Mouse (Mus musculus) small intestine, adult 2 months (tissue): ENCODE data around the gene Rab3gap1.

Experiments
- CTCF ChIP-seq: fragments of 200-500 bp; IDR thresholded peaks from 2 replicates; pipeline ENCODE4 v1.5.1; 2012; ENCODE audit warnings: low read depth, mild to moderate bottlenecking, control low read depth, inconsistent platforms, low read length, moderate library complexity, mixed read lengths; ENCODE audit not compliant: insufficient replicate concordance, insufficient read length; ENCODE audit errors: extremely low read depth
- POLR2A ChIP-seq: fragments of 200-500 bp; IDR thresholded peaks from 2 replicates; pipeline ENCODE4 v1.6.1; 2012; ENCODE audit warnings: low read depth, mild to moderate bottlenecking, control low read depth, inconsistent platforms, low read length, moderate library complexity

- TF ChIP-seq CTCF = no peak
- no peak for TF ChIP-seq POLR2A
Measured at GRCm38 (mm10) chr1:127869276-127869675, 703 bp downstream of the Rab3gap1 start.
